Mouse (Mus musculus) ES-Bruce4 (cell line): ENCODE results near the gene Tbc1d23.

Experiments used
- CTCF ChIP-seq: IDR thresholded peaks from one replicate; pipeline ENCODE4 v1.8.1; 2011; ENCODE audit warnings: low read depth, low read length
- EP300 ChIP-seq: IDR thresholded peaks from 2 replicates; pipeline ENCODE4 v1.6.1; 2011; ENCODE audit warnings: low read depth, low read length; ENCODE audit not compliant: insufficient read depth
- POLR2A ChIP-seq: IDR thresholded peaks from one replicate; pipeline ENCODE4 v1.8.1; 2011; ENCODE audit warnings: low read length; ENCODE audit not compliant: insufficient read depth

DNA sequence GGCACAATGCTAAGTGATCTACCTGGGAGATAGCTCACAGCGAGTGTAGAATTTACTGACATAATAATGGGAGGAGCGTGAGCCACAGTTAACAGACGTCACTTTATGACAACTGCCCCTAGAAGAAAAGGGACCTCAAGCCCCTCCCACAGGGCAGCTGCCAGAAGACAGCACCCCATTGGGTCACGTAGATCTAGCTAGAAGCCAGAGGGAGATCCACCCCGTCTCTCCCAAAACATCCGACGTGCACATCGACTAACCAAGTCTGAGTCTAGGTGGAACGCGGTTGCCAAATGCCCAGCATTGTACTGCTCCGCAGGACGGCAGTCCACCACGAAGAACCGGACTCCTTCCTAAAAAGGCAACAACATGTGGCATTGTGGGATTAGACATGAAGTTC, 40.1 kb downstream of the Tbc1d23 start:
- TF ChIP-seq POLR2A (no peak), CTCF (no peak), EP300 (no peak)
